Mouse (Mus musculus) embryonic facial prominence, embryonic 14.5 days (tissue): ENCODE data around the gene Mcm2. TPM values are rescaled to one million over a fixed set of nuclear protein-coding genes. Genes with fewer than 3 reads are reported as not detected.

ENCODE experiments used
- ATAC-seq: fragments of 200-750 bp; cut with Nextera tagmentation; 2 replicates; pipeline ENCODE4 v1.8.0; 2017; ENCODE audit warnings: low read depth, moderate number of reproducible peaks, moderate TSS enrichment
- DNase-seq: peaks from one replicate; pipeline ENCODE4 v3.0.0-alpha.2; 2015; ENCODE audit warnings: low spot score
- H3K27ac ChIP-seq: fragments of 300-500 bp; sonication (generic); replicated peaks from 2 replicates; pipeline ENCODE4 v1.5.1; 2014; ENCODE audit warnings: low read depth, mild to moderate bottlenecking, low read length, moderate library complexity
- H3K27me3 ChIP-seq: fragments of 300-500 bp; sonication (generic); replicated peaks from 2 replicates; pipeline ENCODE4 v1.6.1; 2014; ENCODE audit warnings: low read length; ENCODE audit not compliant: control insufficient read depth, insufficient read depth
- H3K36me3 ChIP-seq: fragments of 300-500 bp; sonication (generic); 2 replicates; pipeline ENCODE4 v1.6.1; 2014; ENCODE audit warnings: low read length, mixed read lengths; ENCODE audit not compliant: control insufficient read depth, insufficient read depth
- H3K4me1 ChIP-seq: fragments of 300-500 bp; sonication (generic); 2 replicates; pipeline ENCODE4 v1.6.1; 2014; ENCODE audit warnings: antibody characterized with exemption, low read length; ENCODE audit not compliant: control insufficient read depth, insufficient read depth
- H3K4me2 ChIP-seq: fragments of 300-500 bp; sonication (generic); 2 replicates; pipeline ENCODE4 v1.6.1; 2014; ENCODE audit warnings: low read depth, mild to moderate bottlenecking, low read length, moderate library complexity, mixed read lengths
- H3K4me3 ChIP-seq: fragments of 300-500 bp; sonication (generic); 2 replicates; pipeline ENCODE4 v1.5.1; 2014; ENCODE audit warnings: low read depth, mild to moderate bottlenecking, low read length
- H3K9ac ChIP-seq: fragments of 300-500 bp; sonication (generic); 2 replicates; pipeline ENCODE4 v1.6.1; 2014; ENCODE audit warnings: low read depth, mild to moderate bottlenecking, low read length, moderate library complexity, mixed read lengths
- H3K9me3 ChIP-seq: fragments of 300-500 bp; sonication (generic); 2 replicates; pipeline ENCODE4 v1.6.1; 2016; ENCODE audit warnings: low read length; ENCODE audit not compliant: control insufficient read depth
- WGBS: fragments of 180-500 bp; shearing (Covaris S2); extraction: QIAGEN DNeasy Blood & Tissue Kit; methylation state at CpG from one replicate; pipeline ENCODE4 v1.1.7; 2014; 5-methylcytosine and 5-hydroxymethylcytosine counted together
- polyA plus RNA-seq: library from polyadenylated mRNA; unstranded; fragments of >200 nt; fragmentation: Nextera tagmentation; extraction: Ambion mirVana; gene quantifications from 2 replicates; pipeline ENCODE4 v1.2.1, GENCODE M21; 2014

Mcm2 gene
- 94.6 and 117 TPM in 2 replicates for polyA plus RNA-seq

DNA sequence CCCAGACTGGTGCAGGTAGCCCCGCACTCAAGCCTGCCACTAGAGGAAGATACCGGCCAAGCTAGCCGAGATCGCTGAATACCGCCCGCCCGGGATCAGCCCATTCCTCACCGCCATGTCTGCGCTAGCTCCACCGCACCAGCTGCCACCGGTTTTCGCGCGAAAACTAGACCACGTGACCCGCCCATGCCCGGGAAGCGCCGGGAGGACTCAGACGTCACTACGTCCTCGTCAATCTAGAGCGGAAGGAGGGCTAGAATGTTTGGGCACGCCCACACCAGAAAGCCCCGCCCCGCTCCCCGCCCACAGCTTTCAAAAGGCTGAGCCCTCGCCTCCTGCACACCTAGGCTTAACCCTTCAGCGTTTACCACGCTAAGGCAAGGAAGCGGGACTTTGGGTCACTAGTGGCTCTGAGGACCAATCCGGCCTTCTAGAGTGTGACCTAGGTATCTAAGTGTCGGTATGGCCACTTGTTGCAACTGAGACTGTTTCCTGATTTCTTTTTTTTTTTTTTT lies at the start of gene Mcm2:
Gene Mcm2 (minus strand): TSS at position 247 of the 515 bp plus-strand sequence.
- ATAC-seq = peak; percentile 82
- Histone ChIP-seq H3K36me3 (peaks cover 31% of the 10 kb centered on the region), H3K4me2 (peak within 1 kb of the TSS; percentile 76), H3K9ac (peak within 1 kb of the TSS; percentile 87), H3K27me3 (no peaks in the 10 kb centered on the region), H3K27ac (peak within 1 kb of the TSS; percentile 87), H3K4me3 (peak within 1 kb of the TSS; percentile 76), H3K9me3 (no peaks in the 10 kb centered on the region), H3K4me1 (peaks cover 13% of the 10 kb centered on the region)
- under 1% methylated on average over 30 of the region's 33 CpGs for WGBS
- DNase-seq = peak; percentile 98

DNA sequence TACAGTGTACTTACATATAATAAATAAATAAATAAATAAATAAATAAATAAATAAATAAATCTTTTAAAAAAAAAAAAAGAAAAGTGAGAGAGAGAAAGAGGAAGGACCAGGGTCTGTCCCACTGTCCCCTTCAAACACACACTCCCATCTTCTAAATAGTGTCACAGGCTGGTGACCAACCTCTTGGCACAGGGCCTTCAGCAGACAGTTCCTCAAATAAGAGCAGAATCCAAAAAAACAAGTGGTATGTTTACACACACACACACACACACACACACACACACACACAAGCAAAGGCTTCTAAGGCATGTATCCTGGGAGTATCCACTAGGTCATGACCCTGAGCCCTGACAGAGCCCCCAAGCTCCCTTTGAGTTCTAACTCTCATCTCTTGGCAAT lies 49.2 kb upstream of the Mcm2 start:
- Histone ChIP-seq H3K9ac (no peak overlapping the region), H3K4me1 (peaks cover 1% of the 10 kb centered on the region), H3K36me3 (no peaks in the 10 kb centered on the region), H3K9me3 (no peaks in the 10 kb centered on the region), H3K4me2 (no peak overlapping the region), H3K27me3 (no peaks in the 10 kb centered on the region), H3K27ac (no peak overlapping the region), H3K4me3 (no peak overlapping the region)
- DNase-seq = no peak
- ATAC-seq = no peak

DNA sequence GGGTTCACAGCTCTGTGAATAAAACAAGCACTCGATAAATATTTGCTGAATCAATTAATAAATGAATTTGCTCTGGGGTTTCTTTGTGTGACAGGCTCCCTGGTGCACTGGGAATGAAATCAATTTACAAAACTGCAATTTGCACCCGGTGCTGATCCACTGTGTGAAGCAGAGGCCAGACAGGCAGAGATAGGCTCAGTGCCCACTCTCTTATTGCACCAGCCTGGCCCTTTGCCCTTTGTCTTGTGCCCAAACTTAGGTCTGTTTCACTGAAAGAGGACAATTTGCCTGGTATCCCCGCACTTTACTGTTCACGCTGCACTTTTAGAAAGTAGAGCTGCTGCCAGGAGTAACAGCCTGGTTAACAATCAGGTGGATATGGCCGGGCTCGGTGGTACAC lies 47.9 kb upstream of the Mcm2 start:
- no peak overlapping the region for H3K4me2 ChIP-seq
- H3K27me3 ChIP-seq = no peaks in the 10 kb centered on the region
- ATAC-seq = no peak
- 85% methylated on average over 6 of the region's 6 CpGs for WGBS
- H3K9ac ChIP-seq = no peak overlapping the region
- no peaks in the 10 kb centered on the region for H3K36me3 ChIP-seq
- DNase-seq = no peak
- H3K9me3 ChIP-seq = no peaks in the 10 kb centered on the region
- H3K4me1 ChIP-seq = peaks cover 7% of the 10 kb centered on the region
- H3K4me3 ChIP-seq = no peak overlapping the region
- no peak overlapping the region for H3K27ac ChIP-seq

DNA sequence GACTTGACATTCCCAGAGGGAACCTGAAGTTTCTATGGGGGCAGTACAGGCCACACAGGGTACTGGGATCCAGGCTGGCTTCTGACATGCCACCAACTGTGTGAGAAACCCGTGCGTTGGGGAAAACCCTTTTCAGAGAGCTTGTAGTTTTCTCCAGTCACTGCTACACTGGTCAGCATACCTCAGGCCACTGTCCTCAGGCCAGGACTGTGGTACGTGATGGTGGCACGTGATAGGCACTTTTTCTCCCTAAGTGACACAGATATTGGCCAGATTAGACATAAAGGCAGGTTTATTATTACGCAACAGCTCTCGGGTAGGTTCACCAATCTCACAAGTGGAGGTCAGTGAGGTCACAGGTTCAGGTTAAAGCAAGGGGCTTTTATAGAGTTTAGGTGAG lies 45.1 kb upstream of the Mcm2 start:
- peaks cover 22% of the 10 kb centered on the region for H3K4me1 ChIP-seq
- DNase-seq (no peak), ATAC-seq (no peak)
- H3K27ac ChIP-seq = no peak overlapping the region
- no peaks in the 10 kb centered on the region for H3K36me3 ChIP-seq
- H3K9me3 ChIP-seq = no peaks in the 10 kb centered on the region
- WGBS = 83% methylated on average over 6 of the region's 6 CpGs
- no peak overlapping the region for H3K4me2 ChIP-seq
- H3K27me3 ChIP-seq = no peaks in the 10 kb centered on the region
- no peak overlapping the region for H3K9ac ChIP-seq
- no peak overlapping the region for H3K4me3 ChIP-seq

DNA sequence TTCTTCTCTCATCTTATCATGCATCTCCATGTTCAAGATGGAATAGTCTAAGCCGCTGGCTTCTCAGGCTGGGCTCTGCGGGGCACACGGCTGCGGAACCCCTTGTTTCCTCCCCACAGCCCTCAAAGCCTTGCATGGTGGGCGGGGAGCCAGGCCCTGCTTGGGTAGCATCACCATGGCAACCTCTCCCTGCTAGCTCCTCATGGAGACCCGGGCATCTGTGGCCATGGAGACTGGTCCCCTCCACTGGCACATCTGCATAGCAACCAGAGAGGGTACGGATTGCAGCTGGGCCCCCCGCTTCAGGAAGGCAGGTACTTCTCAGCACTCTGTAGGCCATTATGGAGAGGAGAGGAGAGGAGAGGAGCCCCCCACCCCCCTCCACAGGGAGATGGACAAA lies 44.0 kb upstream of the Mcm2 start:
- H3K9me3 ChIP-seq = no peaks in the 10 kb centered on the region
- WGBS = 42% methylated on average over 8 of the region's 8 CpGs

DNA sequence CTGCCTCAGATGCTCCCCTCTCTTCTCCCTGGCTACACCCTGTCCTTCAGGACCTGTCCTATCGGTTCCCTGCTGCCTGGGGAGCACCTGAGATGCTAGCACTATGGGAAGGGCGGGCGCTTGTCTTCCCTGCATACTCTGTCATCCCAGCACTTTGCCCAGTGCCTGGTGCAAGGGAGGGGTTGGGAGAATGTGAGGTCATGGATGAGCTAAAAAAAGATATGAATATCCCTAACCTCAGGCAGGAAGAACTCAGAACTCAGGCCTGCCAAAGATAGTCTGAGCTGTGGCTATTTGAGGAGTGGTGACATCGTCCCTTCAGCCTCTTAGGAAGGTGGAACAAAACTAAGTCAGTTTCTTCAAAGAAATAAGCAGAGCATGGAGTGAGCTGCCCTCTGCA lies 43.0 kb upstream of the Mcm2 start:
- 70% methylated on average over 4 of the region's 4 CpGs for WGBS
- H3K27ac ChIP-seq = no peak overlapping the region
- peaks cover 27% of the 10 kb centered on the region for H3K4me1 ChIP-seq
- DNase-seq (peak; percentile 22), ATAC-seq (no peak)
- H3K4me2 ChIP-seq = no peak overlapping the region
- no peaks in the 10 kb centered on the region for H3K9me3 ChIP-seq
- H3K9ac ChIP-seq = no peak overlapping the region
- no peaks in the 10 kb centered on the region for H3K27me3 ChIP-seq
- no peaks in the 10 kb centered on the region for H3K36me3 ChIP-seq
- H3K4me3 ChIP-seq = no peak overlapping the region

More for the DNA sequence above, 44.0 kb upstream of the Mcm2 start:
- DNase-seq (peak; percentile 51), ATAC-seq (peak; percentile 26; the same call in 1 of the 2 replicates)
- Histone ChIP-seq H3K4me3 (no peak overlapping the region), H3K27ac (no peak overlapping the region), H3K36me3 (no peaks in the 10 kb centered on the region), H3K9ac (no peak overlapping the region), H3K4me1 (peaks cover 27% of the 10 kb centered on the region), H3K27me3 (no peaks in the 10 kb centered on the region), H3K4me2 (no peak overlapping the region)

DNA sequence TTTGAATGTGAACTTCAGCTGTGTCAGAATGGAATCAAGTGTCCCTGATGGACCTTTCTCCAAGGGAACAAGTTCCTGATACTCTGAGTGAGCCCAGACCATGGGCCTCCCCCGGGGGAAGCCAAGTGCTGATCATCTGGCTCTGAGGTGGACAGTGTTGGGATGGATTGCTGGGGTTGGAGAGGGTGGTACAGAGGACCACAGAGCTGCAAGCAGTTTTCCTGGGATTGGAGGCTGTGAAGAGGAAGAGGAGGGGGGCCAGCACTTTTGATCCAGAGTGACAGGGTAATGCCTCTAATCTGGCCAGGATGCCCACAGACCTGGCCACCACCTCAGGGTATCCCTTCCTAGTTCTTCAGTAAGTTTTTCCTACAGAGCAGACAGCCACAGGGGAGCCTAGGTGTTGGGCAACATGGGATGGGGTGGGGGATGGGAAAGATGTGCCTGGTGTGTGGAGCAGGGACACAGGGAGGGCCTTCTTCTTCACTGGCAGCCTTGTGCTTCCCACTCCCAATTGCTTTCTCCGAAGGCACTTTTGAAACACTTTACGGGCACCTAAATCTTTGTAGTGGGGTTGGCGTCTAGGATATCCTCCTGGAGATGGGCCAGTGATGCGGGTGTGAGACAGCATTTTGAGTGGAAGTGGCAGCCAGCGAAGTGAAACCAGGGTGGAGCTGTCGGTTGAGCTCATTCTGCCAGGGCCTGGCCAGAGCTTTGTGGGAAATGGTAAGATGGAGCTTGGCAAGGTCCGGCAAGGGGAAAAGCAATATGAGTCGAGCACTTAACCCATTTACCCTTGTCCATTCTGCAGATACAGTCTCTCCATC lies 41.7 kb upstream of the Mcm2 start:
- Histone ChIP-seq H3K4me3 (no peak overlapping the region), H3K4me2 (no peak overlapping the region), H3K27ac (no peak overlapping the region), H3K9me3 (no peaks in the 10 kb centered on the region), H3K4me1 (peaks cover 27% of the 10 kb centered on the region), H3K36me3 (no peaks in the 10 kb centered on the region), H3K27me3 (no peaks in the 10 kb centered on the region), H3K9ac (no peak overlapping the region)
- ATAC-seq (no peak), DNase-seq (no peak)
- WGBS = 76% methylated on average over 9 of the region's 9 CpGs

DNA sequence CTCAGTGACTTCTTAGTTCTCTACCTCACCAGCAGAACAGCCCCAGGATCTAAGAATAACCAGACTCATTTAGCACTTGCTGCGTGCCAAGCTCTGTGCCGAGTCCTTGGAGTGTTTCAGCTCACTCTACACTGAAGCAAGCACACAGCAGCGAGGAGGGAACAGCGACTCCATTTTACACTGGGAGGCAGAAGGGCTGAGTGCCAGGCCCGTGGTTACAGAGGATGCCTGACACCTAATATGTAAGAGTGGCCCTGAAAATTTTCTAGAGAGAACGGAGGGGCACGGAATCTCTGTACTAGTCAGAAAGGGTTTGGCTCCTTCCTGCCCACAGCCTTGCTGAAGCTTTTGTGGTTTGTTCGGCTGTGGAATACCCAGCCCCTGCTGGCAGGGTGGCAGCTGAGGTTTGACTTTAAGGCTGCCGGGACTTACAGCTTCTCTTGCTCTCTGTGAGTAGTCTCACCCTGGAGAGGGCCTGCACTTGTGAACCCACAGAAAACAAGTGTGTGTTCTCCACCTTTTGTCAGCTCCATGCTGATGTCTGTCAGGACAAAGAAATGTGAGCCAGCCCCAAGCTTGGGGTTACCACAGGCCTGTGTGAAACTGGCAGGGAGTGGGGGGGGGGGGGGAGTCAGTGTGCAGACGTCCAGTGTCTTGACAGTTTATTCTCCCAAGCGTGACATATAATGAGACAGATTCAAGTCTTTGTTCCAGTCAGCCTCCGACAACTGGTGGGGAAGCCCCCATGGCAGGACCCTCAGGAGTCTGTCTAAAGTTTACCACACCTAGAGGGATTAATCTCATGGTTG lies 40.9 kb upstream of the Mcm2 start:
- H3K27ac ChIP-seq = peak overlapping the region; percentile 61
- H3K36me3 ChIP-seq = no peaks in the 10 kb centered on the region
- 0 out of 2 replicates have a peak overlapping the region, but pooled peaks have one; percentile 1 for H3K9ac ChIP-seq
- H3K27me3 ChIP-seq = no peaks in the 10 kb centered on the region
- peak; percentile 63 for DNase-seq
- no peak overlapping the region for H3K4me2 ChIP-seq
- H3K4me1 ChIP-seq = peaks cover 29% of the 10 kb centered on the region
- 35% methylated on average over 12 of the region's 12 CpGs for WGBS
- H3K4me3 ChIP-seq = no peak overlapping the region
- ATAC-seq = peak; percentile 32
- H3K9me3 ChIP-seq = no peaks in the 10 kb centered on the region
